Mouse (Mus musculus) embryonic stem cell, embryonic (primary cell): ENCODE measurements around the gene Tbxas1.

Experiments
- CTCF ChIA-PET, 4 experiments: fragments of 300-600 bp in 2 of 4; fragments of 350-600 bp in 2 of 4; sonication (Branson Sonifier 250); formaldehyde crosslinking; loops; one replicate each; lab custom pipeline; 2022; ENCODE audit warnings: inconsistent platforms in 2 of 4; lab: Charles Lee
- POLR2A ChIA-PET, 4 experiments: fragments of 300-600 bp in 2 of 4; fragments of 350-600 bp in 2 of 4; sonication (Branson Sonifier 250); formaldehyde crosslinking; loops; one replicate each; lab custom pipeline; 2022; ENCODE audit warnings: antibody characterized with exemption in 4 of 4, inconsistent platforms in 1 of 4; lab: Charles Lee

Tbxas1 gene

GRCm38 (mm10) chr6:38908401-38908800, 33.2 kb downstream of the Tbxas1 start:
- ChIA-PET CTCF (interaction anchor here in 3 of 4 experiments (0.5 to 2.0 kb wide), 3 partner anchors 172 to 219 kb away, joined by 6 to 7 read pairs (median 7); no protein-coding TSS in a partner anchor), POLR2A (interaction anchor here in 1 of 4 experiments (2.0 kb wide), 1 partner anchor 12 kb away, joined by 6 read pairs; no protein-coding TSS in a partner anchor)

- ChIA-PET POLR2A (interaction anchor here in 1 of 4 experiments (1.3 kb wide), 1 partner anchor 35 kb away, joined by 3 read pairs; the partner anchor contains the start of gene Hipk2), CTCF (interaction anchor here (0.5 to 3.9 kb wide), 16 partner anchors 15 to 1570 kb away, joined by 3 to 27 read pairs (median 4); no protein-coding TSS in a partner anchor)
These were observed 35.8 kb downstream of the Tbxas1 start for GRCm38 (mm10) chr6:38910828-38911559.

DNA sequence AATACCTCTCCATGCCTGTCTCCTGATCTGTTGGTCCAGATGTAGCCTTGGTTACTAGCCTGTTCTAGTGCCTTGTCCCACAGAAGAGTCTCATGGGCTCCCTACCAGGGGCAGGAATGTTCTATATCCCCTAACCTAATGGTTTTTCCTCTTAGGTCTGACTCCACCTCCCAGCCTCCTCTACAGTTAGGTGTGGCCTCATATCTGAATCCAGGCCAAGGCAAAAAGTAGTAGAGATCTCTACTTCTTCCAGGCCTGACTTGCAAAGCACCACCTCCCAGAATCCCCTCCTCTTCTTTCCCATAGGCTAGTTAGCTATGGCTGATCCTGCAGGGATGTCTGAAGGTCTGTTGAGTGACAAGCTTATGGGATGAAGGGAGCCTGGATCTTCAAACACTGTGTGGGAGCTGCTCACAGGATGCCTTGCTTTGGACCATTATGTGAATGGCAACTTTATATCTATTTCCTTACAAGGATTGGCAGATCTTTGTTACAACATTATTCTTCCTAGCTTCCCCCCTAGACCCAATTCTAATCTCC, 37.0 kb downstream of the Tbxas1 start:
- POLR2A ChIA-PET, result interaction anchor here in 2 of 4 experiments (0.5 to 1.5 kb wide), 3 partner anchors 13 to 408 kb away, joined by 3 to 7 read pairs (median 5); no protein-coding TSS in a partner anchor
- CTCF ChIA-PET, result interaction anchor here (0.5 to 3.9 kb wide), 7 partner anchors 13 to 262 kb away, joined by 3 to 27 read pairs (median 4); no protein-coding TSS in a partner anchor

DNA sequence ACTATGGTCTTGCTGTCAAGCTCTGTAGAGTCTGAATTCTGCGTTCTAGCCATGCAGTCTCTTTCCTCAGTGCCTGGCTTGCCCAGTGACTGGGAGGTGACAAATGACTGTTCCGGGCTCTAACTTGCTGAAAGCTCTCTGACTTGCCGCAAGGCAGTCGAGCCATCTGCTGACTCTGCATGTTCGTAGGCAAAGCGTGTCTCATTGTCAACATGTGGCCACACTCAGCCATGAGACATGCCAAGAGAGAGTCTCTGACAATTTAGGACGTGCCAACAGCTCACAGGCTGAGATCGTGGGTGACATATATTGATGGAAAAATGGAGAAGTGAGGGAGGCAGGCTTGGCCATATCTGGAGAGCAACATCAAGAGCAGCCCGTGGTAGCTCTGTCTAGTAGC, 37.6 kb downstream of the Tbxas1 start:
- POLR2A ChIA-PET, result interaction anchor here in 2 of 4 experiments (0.5 to 1.5 kb wide), 4 partner anchors 12 to 407 kb away, joined by 3 to 7 read pairs (median 4); no protein-coding TSS in a partner anchor
- CTCF ChIA-PET, result interaction anchor here in 3 of 4 experiments (0.5 to 3.9 kb wide), 5 partner anchors 13 to 263 kb away, joined by 3 to 27 read pairs (median 5); no protein-coding TSS in a partner anchor

GRCm38 (mm10) chr6:38913386-38914042, 38.3 kb downstream of the Tbxas1 start:
- ChIA-PET CTCF (interaction anchor here in 3 of 4 experiments (0.5 to 3.9 kb wide), 7 partner anchors 12 to 422 kb away, joined by 3 to 27 read pairs (median 5); no protein-coding TSS in a partner anchor), POLR2A (interaction anchor here in 2 of 4 experiments (0.6 to 1.5 kb wide), 5 partner anchors 12 to 183 kb away, joined by 3 to 9 read pairs (median 3); no protein-coding TSS in a partner anchor)

DNA sequence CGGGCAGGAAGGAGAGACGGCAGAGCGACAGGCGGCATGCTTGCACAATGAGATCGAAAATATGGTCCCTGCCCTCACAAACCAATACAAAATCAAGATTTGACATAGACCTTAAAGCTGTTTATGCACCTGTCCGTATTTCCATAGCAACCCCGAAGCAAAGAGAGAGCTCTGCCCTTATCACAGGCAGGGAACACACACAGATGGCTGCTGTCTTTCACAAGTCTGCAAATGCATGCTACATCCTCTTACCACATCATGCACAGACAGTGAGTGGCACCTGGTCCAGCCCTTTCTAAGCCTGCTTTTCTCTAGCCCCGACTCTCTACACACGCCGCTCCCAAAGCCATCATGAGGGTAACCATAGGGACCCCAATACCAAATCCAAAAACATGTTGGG, 39.0 kb downstream of the Tbxas1 start:
- ChIA-PET POLR2A (interaction anchor here in 2 of 4 experiments (0.6 to 1.3 kb wide), 2 partner anchors 12 to 52 kb away, joined by 5 to 9 read pairs; no protein-coding TSS in a partner anchor), CTCF (interaction anchor here in 3 of 4 experiments (0.5 to 3.9 kb wide), 5 partner anchors 11 to 264 kb away, joined by 3 to 27 read pairs (median 5); no protein-coding TSS in a partner anchor)

- POLR2A ChIA-PET, result interaction anchor here in 1 of 4 experiments (1.4 to 2.0 kb wide), 2 partner anchors 14 to 41 kb away, joined by 3 to 7 read pairs; no protein-coding TSS in a partner anchor
- CTCF ChIA-PET, result interaction anchor here in 3 of 4 experiments (0.5 to 2.3 kb wide), 4 partner anchors 11 to 103 kb away, joined by 3 to 9 read pairs (median 4); no protein-coding TSS in a partner anchor
These were observed 40.6 kb downstream of the Tbxas1 start for GRCm38 (mm10) chr6:38915776-38916175.

DNA sequence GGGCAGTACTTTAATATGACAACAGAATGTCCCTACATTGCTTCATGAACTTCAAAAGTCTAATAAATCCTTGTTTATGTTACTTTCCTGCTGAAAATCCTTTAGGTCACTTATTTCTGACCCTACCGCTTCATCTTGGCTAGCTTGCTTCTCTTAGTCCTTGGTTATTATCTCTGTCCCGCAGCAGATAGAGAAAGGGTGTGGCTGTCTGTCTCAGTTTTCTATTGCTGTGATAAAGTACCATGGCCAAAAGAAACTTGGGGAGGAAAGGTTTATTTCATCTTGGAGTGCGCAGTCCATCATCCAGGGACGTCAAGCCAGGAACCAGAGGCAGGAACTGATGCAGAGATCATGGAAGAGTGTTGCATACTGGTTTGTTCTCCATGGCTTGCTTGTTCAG, 41.4 kb downstream of the Tbxas1 start:
- ChIA-PET CTCF (interaction anchor here in 2 of 4 experiments (1.0 to 2.3 kb wide), 2 partner anchors 10 kb away, joined by 3 to 6 read pairs; no protein-coding TSS in a partner anchor), POLR2A (interaction anchor here in 1 of 4 experiments (2.0 kb wide), 1 partner anchor 13 kb away, joined by 7 read pairs; no protein-coding TSS in a partner anchor)

DNA sequence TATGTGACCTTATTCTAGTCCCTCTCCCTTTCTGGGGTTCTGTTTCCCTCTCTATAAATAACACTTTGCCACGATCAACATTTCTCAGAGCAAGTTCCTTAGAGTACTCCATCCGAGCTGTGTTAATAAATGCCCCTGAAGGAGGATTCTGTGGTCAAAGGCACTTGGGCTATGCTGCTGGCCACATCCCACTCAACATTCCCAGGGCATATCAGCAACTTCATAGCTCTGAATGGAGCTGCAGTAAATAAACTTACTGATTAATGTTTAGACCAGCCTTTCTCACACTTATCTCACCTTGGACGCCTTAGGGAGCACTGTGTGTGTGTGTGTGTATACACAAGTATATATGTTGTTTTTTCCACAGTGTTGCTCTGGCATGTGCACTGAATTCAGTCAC, 42.2 kb downstream of the Tbxas1 start:
- CTCF ChIA-PET, result interaction anchor here in 2 of 4 experiments (0.7 to 1.1 kb wide), 3 partner anchors 9 to 585 kb away, joined by 3 to 5 read pairs (median 5); no protein-coding TSS in a partner anchor
- POLR2A ChIA-PET, result interaction anchor here in 1 of 4 experiments (0.8 kb wide), 1 partner anchor 9 kb away, joined by 3 read pairs; no protein-coding TSS in a partner anchor

DNA sequence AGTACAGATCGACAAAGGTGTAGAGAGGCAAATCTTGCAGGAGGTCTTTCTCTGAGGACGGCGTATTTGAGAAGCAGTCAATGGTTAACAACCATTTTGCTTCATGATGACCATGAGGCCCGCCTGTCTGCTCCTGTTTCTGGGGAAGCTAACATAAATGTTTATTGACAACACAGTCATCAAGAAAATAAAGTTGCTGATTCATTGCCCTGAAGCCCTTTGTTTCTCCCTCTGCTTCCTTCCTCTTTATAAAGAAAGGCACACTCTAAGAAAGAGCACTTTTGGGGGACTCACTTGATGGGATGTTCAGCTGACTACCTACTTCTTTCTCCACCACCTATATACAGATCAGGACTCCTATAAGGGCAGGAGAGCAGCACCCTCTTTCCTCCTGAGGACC, 43.5 kb downstream of the Tbxas1 start:
- ChIA-PET CTCF (no interaction called here), POLR2A (interaction anchor here in 1 of 4 experiments (0.7 kb wide), 1 partner anchor 179 kb away, joined by 3 read pairs; no protein-coding TSS in a partner anchor)

DNA sequence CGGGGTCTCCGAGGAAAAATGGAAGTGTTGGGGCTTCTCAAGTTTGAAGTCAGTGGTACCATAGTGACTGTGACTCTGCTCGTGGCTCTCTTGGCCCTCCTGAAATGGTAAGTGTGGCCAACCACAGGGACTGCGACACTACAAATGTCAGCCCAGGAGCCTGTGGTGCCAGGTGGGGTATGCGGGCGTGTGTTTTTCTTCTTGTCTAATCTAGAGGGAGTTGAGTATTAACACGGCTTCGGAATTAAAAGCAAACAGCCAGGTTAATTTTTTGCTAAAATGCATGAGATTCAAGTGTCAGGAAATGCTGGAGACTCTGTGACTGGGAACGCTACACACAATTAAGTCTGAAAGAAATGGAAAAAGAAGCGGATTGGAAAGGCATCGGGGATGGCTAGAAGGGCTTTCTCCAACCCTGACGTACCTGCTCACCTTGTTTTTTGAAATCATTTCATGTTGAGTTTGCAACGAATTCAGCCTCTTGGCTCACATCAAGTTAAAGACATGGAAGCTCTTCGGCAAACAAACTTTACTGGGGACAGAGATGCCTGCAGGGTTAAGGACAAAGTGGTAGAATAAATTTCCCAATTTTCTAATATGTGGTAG, 44.0 kb downstream of the Tbxas1 start:
- CTCF ChIA-PET, result no interaction called here
- POLR2A ChIA-PET, result no interaction called here

DNA sequence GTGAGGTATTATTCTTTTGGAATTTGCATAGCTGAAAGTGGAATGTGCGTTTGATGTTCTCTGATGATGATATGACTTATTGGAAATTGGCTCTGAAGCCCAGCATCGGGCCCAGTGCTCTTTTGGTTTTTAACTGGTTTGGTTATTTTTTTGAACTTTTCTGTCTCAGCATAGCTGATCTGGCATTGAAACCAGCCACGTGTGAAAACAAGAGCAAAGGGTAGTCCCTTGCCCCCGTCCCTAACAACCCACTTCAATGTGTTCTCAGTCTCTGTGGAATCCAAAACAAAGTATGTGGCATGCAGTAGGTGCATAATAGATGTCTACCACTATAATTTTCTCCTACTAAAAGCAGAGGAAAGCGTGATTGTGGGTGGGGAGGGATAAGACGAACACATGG, 44.9 kb downstream of the Tbxas1 start:
- ChIA-PET POLR2A (no interaction called here), CTCF (no interaction called here)

DNA sequence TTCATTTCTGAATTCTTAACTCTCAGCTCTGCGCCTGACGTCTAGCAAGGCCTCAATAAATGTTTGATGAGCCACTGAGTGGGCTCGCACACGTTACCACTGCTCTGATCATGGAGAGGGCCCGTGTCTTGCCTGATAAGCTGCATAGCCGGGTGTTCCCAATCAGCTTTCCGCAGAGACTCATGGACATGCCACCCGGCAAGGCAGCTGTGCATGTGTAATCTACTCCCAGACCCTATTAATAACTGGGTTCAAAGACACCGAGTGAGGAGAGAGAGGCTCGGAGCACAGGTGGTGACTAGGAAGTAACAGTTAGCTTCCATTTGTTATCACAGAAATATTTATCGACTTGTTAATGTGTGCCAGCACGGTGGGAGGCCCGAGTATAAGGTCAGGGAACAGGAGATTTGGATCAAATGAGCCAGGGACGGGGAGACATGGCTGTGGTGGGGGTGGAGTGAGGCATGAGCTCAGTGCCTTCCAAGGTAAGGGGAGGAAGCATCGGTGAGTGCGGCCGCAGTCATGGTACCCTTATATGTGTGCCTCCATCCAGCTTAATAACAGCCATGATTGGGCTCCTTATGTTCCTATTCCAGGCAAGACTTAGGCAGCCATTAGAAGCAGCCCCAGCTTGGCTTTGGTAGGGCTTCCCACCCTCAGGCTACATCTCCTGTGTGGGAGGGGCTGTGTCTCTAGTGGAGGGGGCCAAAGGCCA, 46.0 kb downstream of the Tbxas1 start:
- CTCF ChIA-PET, result no interaction called here
- POLR2A ChIA-PET, result no interaction called here

GRCm38 (mm10) chr6:38921810-38922116, 46.6 kb downstream of the Tbxas1 start:
- ChIA-PET CTCF (interaction anchor here in 1 of 4 experiments (0.6 kb wide), 1 partner anchor 90 kb away, joined by 3 read pairs; no protein-coding TSS in a partner anchor), POLR2A (no interaction called here)

- POLR2A ChIA-PET, result no interaction called here
- CTCF ChIA-PET, result no interaction called here
These were observed 47.3 kb downstream of the Tbxas1 start for GRCm38 (mm10) chr6:38922517-38922916.

GRCm38 (mm10) chr6:38923450-38923849, 48.2 kb downstream of the Tbxas1 start:
- POLR2A ChIA-PET, result interaction anchor here in 2 of 4 experiments (0.7 to 1.7 kb wide), 2 partner anchors 19 to 113 kb away, joined by 3 to 4 read pairs; no protein-coding TSS in a partner anchor
- CTCF ChIA-PET, result no interaction called here
